Mouse (Mus musculus) liver, embryonic 13.5 days (tissue): ENCODE data around the gene Stpg3. TPM values are rescaled to one million over a fixed set of nuclear protein-coding genes. Genes with fewer than 3 reads are reported as not detected.

Source experiments
- ATAC-seq: fragments of 200-750 bp; cut with Nextera tagmentation; 2 replicates; pipeline ENCODE4 v1.8.0; 2017; ENCODE audit warnings: low read depth, mild to moderate bottlenecking, moderate number of reproducible peaks, moderate library complexity
- DNase-seq: peaks from one replicate; pipeline ENCODE4 v3.0.0; 2022
- H3K27ac ChIP-seq: fragments of 300-500 bp; sonication (generic); 2 replicates; pipeline ENCODE4 v1.5.1; 2015; ENCODE audit warnings: moderate library complexity, mild to moderate bottlenecking, inconsistent platforms
- H3K27me3 ChIP-seq: fragments of 300-500 bp; sonication (generic); 2 replicates; pipeline ENCODE4 v1.6.1; 2015; ENCODE audit warnings: mild to moderate bottlenecking, inconsistent platforms
- H3K36me3 ChIP-seq: fragments of 300-500 bp; sonication (generic); 2 replicates; pipeline ENCODE4 v1.6.1; 2015; ENCODE audit warnings: mild to moderate bottlenecking, inconsistent platforms
- H3K4me1 ChIP-seq: fragments of 300-500 bp; sonication (generic); replicated peaks from 2 replicates; pipeline ENCODE4 v1.6.1; 2015; ENCODE audit warnings: inconsistent platforms
- H3K4me2 ChIP-seq: fragments of 300-500 bp; sonication (generic); 2 replicates; pipeline ENCODE4 v1.6.1; 2015; ENCODE audit warnings: inconsistent platforms, mild to moderate bottlenecking, moderate library complexity
- H3K4me3 ChIP-seq: fragments of 300-500 bp; sonication (generic); replicated peaks from 2 replicates; pipeline ENCODE4 v1.5.1; 2015; ENCODE audit warnings: mild to moderate bottlenecking, inconsistent platforms
- H3K9ac ChIP-seq: fragments of 300-500 bp; sonication (generic); 2 replicates; pipeline ENCODE4 v1.6.1; 2015; ENCODE audit warnings: mild to moderate bottlenecking, inconsistent platforms
- H3K9me3 ChIP-seq: fragments of 300-500 bp; sonication (generic); replicated peaks from 2 replicates; pipeline ENCODE4 v1.6.1; 2016; ENCODE audit warnings: inconsistent platforms
- WGBS: fragments of 180-500 bp; shearing (Covaris S2); methylation state at CpG from one replicate; pipeline ENCODE4 v1.1.7; 2015; ENCODE audit not compliant: insufficient replicate concordance; 5-methylcytosine and 5-hydroxymethylcytosine counted together
- polyA plus RNA-seq: library from polyadenylated mRNA; unstranded; fragments of >200 nt; fragmentation: Nextera tagmentation; extraction: Ambion mirVana; gene quantifications from 2 replicates; pipeline ENCODE4 v1.2.1, GENCODE M21; 2015

Gene Stpg3
- polyA plus RNA-seq, 1 experiment from 2014 or later, result not detected

DNA sequence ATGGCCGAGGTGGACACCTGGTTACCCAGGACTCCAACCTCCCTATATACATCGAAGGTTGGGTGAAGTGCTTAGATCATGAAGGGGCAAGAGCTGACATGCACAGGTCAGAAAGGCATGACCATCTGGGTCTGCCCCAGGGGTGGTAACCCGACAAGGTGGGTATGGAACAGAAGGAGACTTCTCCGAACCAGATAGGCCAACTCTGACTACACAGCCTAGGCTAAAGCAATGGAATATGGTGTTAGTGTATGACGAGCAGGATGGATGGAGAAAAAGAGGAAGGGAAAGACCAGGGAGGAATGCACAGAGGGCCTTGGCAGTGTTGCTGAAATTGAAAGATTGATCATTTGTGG is 27.9 kb downstream of the Stpg3 start:
- DNase-seq (no peak), ATAC-seq (no peak)
- Histone ChIP-seq H3K27ac (no peak overlapping the region), H3K9ac (peak overlapping the region; percentile 69; the same call in 1 of the 2 replicates), H3K9me3 (no peaks in the 10 kb centered on the region), H3K4me2 (peak overlapping the region; percentile 82), H3K27me3 (peaks cover 60% of the 10 kb centered on the region), H3K4me3 (peak overlapping the region; percentile 58; the same call in 1 of the 2 replicates), H3K4me1 (peaks cover 30% of the 10 kb centered on the region), H3K36me3 (no peaks in the 10 kb centered on the region)
- WGBS, result 34% methylated on average over 5 of the region's 5 CpGs

DNA sequence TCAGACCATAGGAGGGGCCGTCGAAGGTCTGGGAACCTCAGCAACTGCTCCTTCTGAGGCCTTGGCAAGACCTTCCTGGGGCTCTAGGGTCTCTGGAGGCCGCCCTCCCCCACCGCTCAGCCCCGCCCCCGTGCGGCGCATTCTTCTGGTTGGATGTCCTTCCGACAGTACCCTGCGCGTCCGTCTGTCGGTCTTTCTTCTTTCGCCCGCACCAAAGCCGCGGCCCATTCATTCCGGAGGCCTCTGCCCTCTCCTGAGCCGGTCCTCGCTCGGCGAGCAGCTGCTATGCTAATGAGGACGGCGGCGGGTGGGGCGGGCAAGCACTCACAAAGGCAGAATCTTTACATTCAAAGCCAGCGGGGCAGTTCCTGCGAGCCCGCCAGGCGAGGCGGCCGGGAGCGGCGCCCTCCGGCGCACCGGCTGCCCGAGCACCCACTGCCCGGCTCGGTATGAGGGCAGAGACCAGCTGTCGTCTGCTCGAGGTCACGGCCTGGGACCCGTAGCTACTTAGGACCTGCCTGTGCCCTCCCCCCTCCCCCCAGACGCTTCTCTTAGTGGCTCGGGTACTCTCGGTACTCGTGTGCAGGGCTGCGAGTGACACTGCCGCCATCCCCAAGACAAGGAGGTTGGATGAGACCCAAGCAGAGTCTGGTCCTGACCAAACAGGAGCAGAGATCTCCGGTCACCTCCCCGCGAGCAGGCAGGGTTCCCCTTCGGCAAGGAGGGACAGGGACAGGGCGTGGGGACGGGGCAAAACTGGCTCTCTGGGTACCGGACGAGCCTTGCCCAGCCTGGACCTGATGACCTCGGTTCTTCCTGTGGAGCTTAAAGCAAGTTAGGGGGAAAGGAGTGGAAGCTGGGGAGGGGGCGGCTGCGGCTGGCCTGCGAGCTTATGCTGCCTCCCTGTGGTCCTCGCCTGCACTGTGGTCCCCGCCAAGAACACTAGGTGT is 28.5 kb downstream of the Stpg3 start:
- Histone ChIP-seq H3K4me2 (peak overlapping the region; percentile 82), H3K27me3 (peaks cover 67% of the 10 kb centered on the region), H3K4me3 (peak overlapping the region; percentile 58), H3K9me3 (no peaks in the 10 kb centered on the region), H3K36me3 (no peaks in the 10 kb centered on the region), H3K4me1 (peaks cover 37% of the 10 kb centered on the region), H3K27ac (no peak overlapping the region), H3K9ac (peak overlapping the region; percentile 69)
- DNase-seq (no peak), ATAC-seq (peak; percentile 16)
- WGBS, result 2% methylated on average over 64 of the region's 64 CpGs

GRCm38 (mm10) chr2:25184496-25184895 is 29.9 kb downstream of the Stpg3 start:
- Histone ChIP-seq H3K9me3 (no peaks in the 10 kb centered on the region), H3K4me1 (peaks cover 49% of the 10 kb centered on the region), H3K9ac (no peak overlapping the region), H3K27ac (no peak overlapping the region), H3K27me3 (peaks cover 80% of the 10 kb centered on the region), H3K4me2 (no peak overlapping the region), H3K36me3 (no peaks in the 10 kb centered on the region), H3K4me3 (no peak overlapping the region)
- WGBS, result 81% methylated on average over 7 of the region's 7 CpGs
- no peak for DNase-seq
- no peak for ATAC-seq

DNA sequence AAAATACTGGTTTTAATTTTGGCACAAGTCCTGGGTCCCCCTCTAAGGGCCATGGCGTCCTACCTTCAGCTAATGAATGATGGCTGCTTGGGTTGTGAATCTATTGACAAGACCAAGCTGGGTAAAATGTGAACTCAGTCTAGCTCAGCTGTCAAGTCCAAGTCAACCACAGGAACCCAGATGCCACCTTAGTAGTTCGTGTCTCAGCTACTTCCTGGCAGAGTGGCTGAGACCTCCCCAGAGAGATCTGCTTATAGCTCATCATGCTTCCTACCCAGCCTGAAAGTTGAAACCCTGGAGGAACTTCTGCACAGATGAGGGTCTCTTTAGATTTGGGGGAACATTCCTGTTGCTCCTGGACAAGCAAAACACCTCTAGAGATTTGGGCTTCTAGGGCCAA is 31.1 kb downstream of the Stpg3 start:
- Histone ChIP-seq H3K4me2 (no peak overlapping the region), H3K4me3 (no peak overlapping the region), H3K36me3 (no peaks in the 10 kb centered on the region), H3K9ac (no peak overlapping the region), H3K9me3 (no peaks in the 10 kb centered on the region), H3K27ac (no peak overlapping the region), H3K4me1 (peaks cover 56% of the 10 kb centered on the region), H3K27me3 (peaks cover 92% of the 10 kb centered on the region)
- WGBS, result 57% methylated on average over 2 of the region's 2 CpGs
- ATAC-seq (no peak), DNase-seq (no peak)

DNA sequence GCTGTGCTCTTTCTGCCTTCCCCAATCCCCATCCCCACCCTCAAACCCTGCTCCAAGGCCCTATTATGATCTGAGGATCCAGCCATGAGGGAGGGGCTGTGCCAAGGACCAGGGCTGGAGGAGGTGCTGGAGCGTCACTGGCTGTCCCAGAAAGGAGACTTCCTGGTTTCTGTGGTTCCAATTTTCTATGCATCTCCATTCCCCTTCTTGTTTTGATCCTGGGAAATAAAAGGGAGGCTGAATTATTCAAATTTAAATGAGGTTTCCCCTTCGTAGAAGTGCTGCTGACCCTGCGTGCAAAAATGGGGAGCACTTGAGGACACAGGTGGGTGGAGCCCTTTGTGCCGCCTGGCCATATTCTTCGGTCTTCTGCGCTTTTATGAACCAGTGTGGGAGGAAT is 31.8 kb downstream of the Stpg3 start:
- Histone ChIP-seq H3K4me1 (peaks cover 63% of the 10 kb centered on the region), H3K9me3 (no peaks in the 10 kb centered on the region), H3K27ac (no peak overlapping the region), H3K9ac (0 out of 2 replicates have a peak overlapping the region, but pooled peaks have one; percentile 2), H3K4me2 (peak overlapping the region; percentile 98), H3K27me3 (peaks cover 96% of the 10 kb centered on the region), H3K4me3 (peak overlapping the region; percentile 30), H3K36me3 (no peaks in the 10 kb centered on the region)
- DNase-seq (no peak), ATAC-seq (no peak)
- WGBS, result 36% methylated on average over 6 of the region's 6 CpGs

DNA sequence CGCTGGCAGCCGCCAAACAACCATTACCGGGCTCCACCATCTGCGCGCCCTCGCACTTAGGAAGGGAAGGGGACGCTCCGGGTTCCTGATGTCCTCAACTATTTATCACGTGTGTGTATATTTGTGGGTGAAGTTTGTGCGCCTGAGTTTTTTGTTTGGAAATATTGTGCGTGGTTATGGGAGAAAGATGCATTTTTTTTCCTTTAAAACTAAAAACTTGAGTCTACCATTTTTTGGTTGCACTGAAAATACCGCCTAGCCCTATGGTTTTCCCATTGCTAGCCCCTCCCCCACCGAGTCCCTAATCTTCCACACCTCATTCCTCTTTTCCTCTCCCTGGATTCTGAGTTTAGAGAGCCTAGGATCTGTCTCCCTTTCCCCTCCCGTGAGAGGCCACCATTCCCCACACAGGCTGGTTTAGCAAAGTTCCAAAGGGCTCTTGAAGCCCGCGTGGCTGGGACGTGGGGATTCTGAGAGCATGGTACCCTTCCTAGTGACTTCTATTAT is 32.5 kb downstream of the Stpg3 start:
- peak overlapping the region; percentile 98 for H3K4me2 ChIP-seq
- ATAC-seq, result 0 out of 2 replicates have a peak, but pooled peaks have one; percentile 17

GRCm38 (mm10) chr2:25180973-25181890 is 33.2 kb downstream of the Stpg3 start:
- H3K9me3 ChIP-seq, result no peaks in the 10 kb centered on the region
- peak; percentile 50 for DNase-seq
- peak overlapping the region; percentile 98 for H3K4me2 ChIP-seq
- peak; percentile 81 for ATAC-seq
- peak overlapping the region; percentile 70 for H3K4me3 ChIP-seq
- peak overlapping the region; percentile 86 for H3K27ac ChIP-seq
- peak overlapping the region; percentile 77 for H3K9ac ChIP-seq
- no peaks in the 10 kb centered on the region for H3K36me3 ChIP-seq
- under 1% methylated on average over 100 of the region's 100 CpGs for WGBS
- peaks cover 73% of the 10 kb centered on the region for H3K4me1 ChIP-seq
- H3K27me3 ChIP-seq, result peaks cover 95% of the 10 kb centered on the region

More for the DNA sequence above, 32.5 kb downstream of the Stpg3 start:
- H3K27ac ChIP-seq, result peak overlapping the region; percentile 86
- 2% methylated on average over 17 of the region's 17 CpGs for WGBS
- H3K9ac ChIP-seq, result peak overlapping the region; percentile 77
- no peaks in the 10 kb centered on the region for H3K9me3 ChIP-seq
- no peaks in the 10 kb centered on the region for H3K36me3 ChIP-seq
- H3K27me3 ChIP-seq, result peaks cover 97% of the 10 kb centered on the region
- H3K4me1 ChIP-seq, result peaks cover 70% of the 10 kb centered on the region
- peak overlapping the region; percentile 70 for H3K4me3 ChIP-seq
- no peak for DNase-seq

DNA sequence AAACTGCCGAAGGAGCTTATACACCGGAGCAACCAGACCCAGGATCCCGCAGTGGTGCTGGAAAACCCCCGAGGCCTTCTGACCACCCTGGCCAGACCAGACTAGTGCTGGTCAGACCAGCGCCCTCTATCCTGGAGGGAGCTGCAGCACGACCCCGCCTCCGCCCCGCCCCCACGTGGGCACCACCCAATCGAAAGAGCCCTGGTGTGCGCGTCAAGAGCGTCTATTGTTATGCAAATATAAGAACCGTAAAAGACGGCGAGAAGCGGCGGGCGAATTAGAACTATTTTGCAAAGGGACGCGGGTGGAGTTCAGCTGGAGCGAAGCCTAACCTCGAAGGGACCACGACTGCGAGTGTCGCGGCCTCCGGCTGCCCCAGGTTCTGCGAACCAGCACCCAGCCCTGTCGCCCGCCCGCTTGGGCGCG is 33.9 kb downstream of the Stpg3 start, which contains the start of gene Nrarp:
Nrarp (plus strand) TSS at position 281 of the 426 bp plus-strand sequence.
- Histone ChIP-seq H3K4me1 (peaks cover 73% of the 10 kb centered on the region), H3K9me3 (no peaks in the 10 kb centered on the region), H3K27ac (peak within 1 kb of the TSS; percentile 86), H3K27me3 (peaks cover 88% of the 10 kb centered on the region), H3K9ac (peak within 1 kb of the TSS; percentile 77), H3K4me3 (peak within 1 kb of the TSS; percentile 70), H3K4me2 (peak within 1 kb of the TSS; percentile 98), H3K36me3 (no peaks in the 10 kb centered on the region)
- ATAC-seq, result peak; percentile 80
- DNase-seq, result peak; percentile 84
- under 1% methylated on average over 35 of the region's 35 CpGs for WGBS

- ATAC-seq, result no peak
- peaks cover 80% of the 10 kb centered on the region for H3K27me3 ChIP-seq
Measured at GRCm38 (mm10) chr2:25179566-25180217, 34.7 kb downstream of the Stpg3 start.

DNA sequence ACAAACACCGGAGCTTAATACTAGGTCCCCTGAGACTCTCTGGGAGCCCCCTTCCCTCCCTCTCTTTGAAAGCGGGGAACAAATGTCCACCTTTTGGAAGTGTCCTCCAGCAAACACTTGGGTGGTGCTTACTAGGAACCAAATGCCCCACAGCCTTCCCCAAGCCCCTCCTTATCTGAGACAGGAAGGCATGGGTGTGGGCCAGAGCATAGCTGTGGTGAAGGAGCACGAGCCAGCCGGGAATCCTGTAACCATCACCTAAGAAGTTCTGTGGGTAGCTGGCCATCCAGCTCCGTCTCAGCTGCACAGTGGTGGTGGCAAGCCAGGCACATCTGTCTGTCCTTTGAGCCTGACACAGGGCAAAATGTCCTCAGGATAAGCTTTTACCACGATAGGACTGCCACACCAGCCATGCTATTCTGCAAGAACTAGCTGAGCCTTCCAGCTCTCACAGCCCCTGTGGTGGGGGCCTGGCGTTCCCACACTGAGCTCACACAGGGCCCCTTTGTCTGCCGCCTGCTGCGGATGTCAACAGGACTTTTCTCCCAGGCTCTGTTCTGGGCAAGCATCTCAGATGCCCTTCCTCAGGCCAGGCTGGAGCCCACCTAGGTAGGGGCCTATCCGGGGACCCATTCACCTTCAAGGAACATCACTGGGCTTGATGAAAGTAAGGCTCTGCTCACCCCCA is 36.0 kb downstream of the Stpg3 start:
- no peaks in the 10 kb centered on the region for H3K9me3 ChIP-seq
- no peaks in the 10 kb centered on the region for H3K36me3 ChIP-seq
- WGBS, result 34% methylated on average over 10 of the region's 10 CpGs
- peaks cover 90% of the 10 kb centered on the region for H3K4me1 ChIP-seq
- peaks cover 67% of the 10 kb centered on the region for H3K27me3 ChIP-seq
- H3K4me2 ChIP-seq, result no peak overlapping the region
- DNase-seq, result no peak
- no peak overlapping the region for H3K27ac ChIP-seq
- H3K9ac ChIP-seq, result no peak overlapping the region
- no peak overlapping the region for H3K4me3 ChIP-seq
- ATAC-seq, result no peak

More at GRCm38 (mm10) chr2:25179566-25180217, 34.7 kb downstream of the Stpg3 start:
- Histone ChIP-seq H3K36me3 (no peaks in the 10 kb centered on the region), H3K9me3 (no peaks in the 10 kb centered on the region), H3K9ac (no peak overlapping the region), H3K4me1 (peaks cover 77% of the 10 kb centered on the region), H3K27ac (no peak overlapping the region), H3K4me3 (peak overlapping the region; percentile 70), H3K4me2 (peak overlapping the region; percentile 98)
- WGBS, result 57% methylated on average over 15 of the region's 15 CpGs
- no peak for DNase-seq
